Mouse (Mus musculus): ENCODE measurements at regions not wholly inside any gene's neighbourhood (a gene's known extent, or its start where the extent isn't known, plus 50 kb on each side); places are given as distances from the start of the nearest gene placed in this dataset.

GRCm38 (mm10) chr19:60066183-60066582, 122.7 kb upstream of the Rab11fip2 start:
- no peaks in the 10 kb centered on the region for H3K27me3 ChIP-seq (ENCODE audit: control insufficient read depth, insufficient read depth, low read length)
- H3K9me3 ChIP-seq (ENCODE audit: control insufficient read depth, low read length) = no peaks in the 10 kb centered on the region
- no peak overlapping the region for H3K9ac ChIP-seq (ENCODE audit: low read length)
- WGBS = 95% methylated on average over 3 of the region's 3 CpGs
- ATAC-seq (ENCODE audit: insufficient read depth, low FRiP score, low TSS enrichment) = no peak
- H3K4me2 ChIP-seq (ENCODE audit: low read depth) = no peak overlapping the region
- no peak overlapping the region for H3K4me3 ChIP-seq (ENCODE audit: low read depth, low read length)
- H3K27ac ChIP-seq (ENCODE audit: low read depth, low read length) = no peak overlapping the region
- no peaks in the 10 kb centered on the region for H3K4me1 ChIP-seq (ENCODE audit: control insufficient read depth, insufficient read depth, low read length)
- no peaks in the 10 kb centered on the region for H3K36me3 ChIP-seq (ENCODE audit: control insufficient read depth, insufficient read depth, low read length)
- no peak for DNase-seq (ENCODE audit: low spot score)

GRCm38 (mm10) chr19:60055121-60055874, 111.8 kb upstream of the Rab11fip2 start:
- Histone ChIP-seq H3K27ac (ENCODE audit: low read depth, low read length) (no peak overlapping the region), H3K9ac (ENCODE audit: low read length) (no peak overlapping the region), H3K9me3 (ENCODE audit: control insufficient read depth, low read length) (no peaks in the 10 kb centered on the region), H3K27me3 (ENCODE audit: control insufficient read depth, insufficient read depth, low read length) (no peaks in the 10 kb centered on the region), H3K4me2 (ENCODE audit: low read depth) (no peak overlapping the region), H3K4me1 (ENCODE audit: control insufficient read depth, insufficient read depth, low read length) (no peaks in the 10 kb centered on the region), H3K36me3 (ENCODE audit: control insufficient read depth, insufficient read depth, low read length) (no peaks in the 10 kb centered on the region), H3K4me3 (ENCODE audit: low read depth, low read length) (no peak overlapping the region)
- WGBS = 64% methylated on average over 4 of the region's 4 CpGs
- no peak for DNase-seq (ENCODE audit: low spot score)
- ATAC-seq (ENCODE audit: insufficient read depth, low FRiP score, low TSS enrichment) = no peak

DNA sequence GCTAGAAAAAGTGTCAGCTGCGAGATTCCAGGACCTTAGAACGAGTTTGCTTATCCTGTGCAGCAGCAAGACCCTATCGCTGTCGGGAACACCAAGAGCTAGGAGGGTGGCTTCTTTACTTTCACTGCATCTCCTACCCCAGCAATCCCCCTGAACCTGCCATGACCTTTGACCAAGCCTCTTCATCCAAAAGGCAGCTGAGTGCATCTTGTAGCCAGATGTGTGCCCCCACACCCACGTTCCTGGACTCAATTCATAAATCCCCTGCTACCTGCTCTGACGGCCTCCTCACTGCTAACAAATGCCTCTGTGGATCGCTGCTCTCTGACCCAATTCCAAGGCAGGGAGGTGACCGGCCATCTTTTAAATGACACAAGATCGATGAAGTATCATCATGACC, 107.7 kb upstream of the Rab11fip2 start:
- no peak overlapping the region for H3K9ac ChIP-seq (ENCODE audit: low read length)
- no peaks in the 10 kb centered on the region for H3K9me3 ChIP-seq (ENCODE audit: control insufficient read depth, low read length)
- H3K4me2 ChIP-seq (ENCODE audit: low read depth) = no peak overlapping the region
- H3K27ac ChIP-seq (ENCODE audit: low read depth, low read length) = no peak overlapping the region
- H3K27me3 ChIP-seq (ENCODE audit: control insufficient read depth, insufficient read depth, low read length) = no peaks in the 10 kb centered on the region
- WGBS = 54% methylated on average over 9 of the region's 9 CpGs
- DNase-seq (ENCODE audit: low spot score) (no peak), ATAC-seq (ENCODE audit: insufficient read depth, low FRiP score, low TSS enrichment) (no peak)
- no peak overlapping the region for H3K4me3 ChIP-seq (ENCODE audit: low read depth, low read length)
- H3K36me3 ChIP-seq (ENCODE audit: control insufficient read depth, insufficient read depth, low read length) = no peaks in the 10 kb centered on the region
- no peaks in the 10 kb centered on the region for H3K4me1 ChIP-seq (ENCODE audit: control insufficient read depth, insufficient read depth, low read length)

DNA sequence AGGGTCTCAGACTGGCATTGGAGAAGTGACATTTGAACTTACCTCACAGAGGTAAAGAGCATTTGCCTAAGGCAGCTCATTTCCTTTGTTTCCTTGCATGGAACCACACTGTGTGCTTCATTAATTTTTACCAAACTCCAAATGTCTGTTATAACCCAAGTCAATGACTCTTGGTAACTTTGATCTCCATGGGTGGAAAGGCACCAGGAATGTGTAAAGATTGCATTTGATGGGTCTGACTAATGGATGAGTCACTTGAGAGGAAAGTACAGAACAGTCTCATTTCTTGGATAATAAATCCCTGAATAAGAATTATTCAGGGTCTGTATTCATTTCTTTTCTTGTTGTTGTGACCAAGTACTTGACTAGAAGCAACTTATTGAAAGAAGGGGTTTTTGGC, 97.3 kb upstream of the Rab11fip2 start:
- ATAC-seq (ENCODE audit: insufficient read depth, low FRiP score, low TSS enrichment) (no peak), DNase-seq (ENCODE audit: low spot score) (no peak)
- no peaks in the 10 kb centered on the region for H3K9me3 ChIP-seq (ENCODE audit: control insufficient read depth, low read length)
- H3K4me1 ChIP-seq (ENCODE audit: control insufficient read depth, insufficient read depth, low read length) = no peaks in the 10 kb centered on the region
- no peaks in the 10 kb centered on the region for H3K27me3 ChIP-seq (ENCODE audit: control insufficient read depth, insufficient read depth, low read length)
- no peak overlapping the region for H3K27ac ChIP-seq (ENCODE audit: low read depth, low read length)
- no peak overlapping the region for H3K4me2 ChIP-seq (ENCODE audit: low read depth)
- H3K36me3 ChIP-seq (ENCODE audit: control insufficient read depth, insufficient read depth, low read length) = no peaks in the 10 kb centered on the region
- H3K9ac ChIP-seq (ENCODE audit: low read length) = no peak overlapping the region
- no peak overlapping the region for H3K4me3 ChIP-seq (ENCODE audit: low read depth, low read length)

DNA sequence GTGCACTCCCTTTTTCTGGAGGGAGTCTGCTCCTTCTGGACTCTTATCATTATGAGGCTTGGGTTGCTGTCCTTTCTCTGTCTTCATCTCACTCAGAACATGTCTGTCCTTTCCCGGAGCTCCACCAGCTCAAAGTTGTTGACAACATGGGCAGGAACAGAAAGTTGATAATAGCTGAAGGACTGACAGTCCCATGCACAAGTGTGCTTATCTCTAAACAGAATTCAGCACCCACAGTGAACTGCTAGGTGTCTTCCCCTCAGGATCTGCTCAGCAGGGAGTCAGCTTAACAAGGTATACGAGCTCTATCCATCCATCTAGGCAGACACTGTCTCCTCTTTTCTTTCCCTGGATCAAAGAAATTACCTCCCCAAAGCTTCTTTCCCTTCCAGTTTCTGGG, 89.2 kb upstream of the Rab11fip2 start:
- no peak for DNase-seq (ENCODE audit: low spot score)
- no peak for ATAC-seq (ENCODE audit: insufficient read depth, low FRiP score, low TSS enrichment)
- Histone ChIP-seq H3K4me2 (ENCODE audit: low read depth) (no peak overlapping the region), H3K9ac (ENCODE audit: low read length) (no peak overlapping the region), H3K27ac (ENCODE audit: low read depth, low read length) (no peak overlapping the region), H3K27me3 (ENCODE audit: control insufficient read depth, insufficient read depth, low read length) (no peaks in the 10 kb centered on the region), H3K36me3 (ENCODE audit: control insufficient read depth, insufficient read depth, low read length) (no peaks in the 10 kb centered on the region), H3K4me1 (ENCODE audit: control insufficient read depth, insufficient read depth, low read length) (no peaks in the 10 kb centered on the region), H3K9me3 (ENCODE audit: control insufficient read depth, low read length) (no peaks in the 10 kb centered on the region), H3K4me3 (ENCODE audit: low read depth, low read length) (no peak overlapping the region)
- WGBS = 87% methylated on average over 2 of the region's 2 CpGs

GRCm38 (mm10) chr19:60030212-60030788, 86.8 kb upstream of the Rab11fip2 start:
- H3K36me3 ChIP-seq (ENCODE audit: control insufficient read depth, insufficient read depth, low read length) = no peaks in the 10 kb centered on the region
- no peaks in the 10 kb centered on the region for H3K9me3 ChIP-seq (ENCODE audit: control insufficient read depth, low read length)
- DNase-seq (ENCODE audit: low spot score) (no peak), ATAC-seq (ENCODE audit: insufficient read depth, low FRiP score, low TSS enrichment) (no peak)
- no peaks in the 10 kb centered on the region for H3K4me1 ChIP-seq (ENCODE audit: control insufficient read depth, insufficient read depth, low read length)
- no peak overlapping the region for H3K9ac ChIP-seq (ENCODE audit: low read length)
- H3K4me2 ChIP-seq (ENCODE audit: low read depth) = no peak overlapping the region
- H3K27ac ChIP-seq (ENCODE audit: low read depth, low read length) = no peak overlapping the region
- WGBS = 49% methylated on average over 3 of the region's 3 CpGs
- H3K27me3 ChIP-seq (ENCODE audit: control insufficient read depth, insufficient read depth, low read length) = no peaks in the 10 kb centered on the region
- no peak overlapping the region for H3K4me3 ChIP-seq (ENCODE audit: low read depth, low read length)

GRCm38 (mm10) chr19:60029720-60030119, 86.3 kb upstream of the Rab11fip2 start:
- Histone ChIP-seq H3K9ac (ENCODE audit: low read length) (no peak overlapping the region), H3K4me2 (ENCODE audit: low read depth) (no peak overlapping the region), H3K36me3 (ENCODE audit: control insufficient read depth, insufficient read depth, low read length) (no peaks in the 10 kb centered on the region), H3K27me3 (ENCODE audit: control insufficient read depth, insufficient read depth, low read length) (no peaks in the 10 kb centered on the region), H3K27ac (ENCODE audit: low read depth, low read length) (no peak overlapping the region), H3K4me1 (ENCODE audit: control insufficient read depth, insufficient read depth, low read length) (no peaks in the 10 kb centered on the region), H3K9me3 (ENCODE audit: control insufficient read depth, low read length) (no peaks in the 10 kb centered on the region), H3K4me3 (ENCODE audit: low read depth, low read length) (no peak overlapping the region)
- DNase-seq (ENCODE audit: low spot score) (no peak), ATAC-seq (ENCODE audit: insufficient read depth, low FRiP score, low TSS enrichment) (no peak)
- 68% methylated on average over 4 of the region's 4 CpGs for WGBS

GRCm38 (mm10) chr19:60015614-60016300, 72.3 kb upstream of the Rab11fip2 start:
- Histone ChIP-seq H3K27ac (ENCODE audit: low read depth, low read length) (no peak overlapping the region), H3K4me2 (ENCODE audit: low read depth) (no peak overlapping the region), H3K36me3 (ENCODE audit: control insufficient read depth, insufficient read depth, low read length) (no peaks in the 10 kb centered on the region), H3K27me3 (ENCODE audit: control insufficient read depth, insufficient read depth, low read length) (no peaks in the 10 kb centered on the region), H3K4me1 (ENCODE audit: control insufficient read depth, insufficient read depth, low read length) (no peaks in the 10 kb centered on the region), H3K9me3 (ENCODE audit: control insufficient read depth, low read length) (no peaks in the 10 kb centered on the region), H3K4me3 (ENCODE audit: low read depth, low read length) (no peak overlapping the region), H3K9ac (ENCODE audit: low read length) (no peak overlapping the region)
- no peak for ATAC-seq (ENCODE audit: insufficient read depth, low FRiP score, low TSS enrichment)
- DNase-seq (ENCODE audit: low spot score) = no peak
- WGBS = 42% methylated on average over 12 of the region's 12 CpGs

- no peaks in the 10 kb centered on the region for H3K27me3 ChIP-seq (ENCODE audit: control insufficient read depth, insufficient read depth, low read length)
- WGBS = 100% methylated on average over 1 of the region's 1 CpGs
- no peak overlapping the region for H3K4me3 ChIP-seq (ENCODE audit: low read depth, low read length)
- no peak overlapping the region for H3K27ac ChIP-seq (ENCODE audit: low read depth, low read length)
- ATAC-seq (ENCODE audit: insufficient read depth, low FRiP score, low TSS enrichment) (no peak), DNase-seq (ENCODE audit: low spot score) (no peak)
- no peak overlapping the region for H3K9ac ChIP-seq (ENCODE audit: low read length)
- H3K9me3 ChIP-seq (ENCODE audit: control insufficient read depth, low read length) = no peaks in the 10 kb centered on the region
- no peak overlapping the region for H3K4me2 ChIP-seq (ENCODE audit: low read depth)
- no peaks in the 10 kb centered on the region for H3K36me3 ChIP-seq (ENCODE audit: control insufficient read depth, insufficient read depth, low read length)
- no peaks in the 10 kb centered on the region for H3K4me1 ChIP-seq (ENCODE audit: control insufficient read depth, insufficient read depth, low read length)
These were observed 52.1 kb upstream of the Rab11fip2 start for GRCm38 (mm10) chr19:59995557-59995956.
